Mouse (Mus musculus): ENCODE data around the gene Tmem246. TPM values are rescaled to one million over a fixed set of nuclear protein-coding genes. Genes with fewer than 3 reads are reported as not detected.

The Tmem246 gene
- polyA plus RNA-seq (2017; shearing (Covaris generic)): under 1 TPM in 1 of 2 experiments, not detected in 1; 0.32 TPM

GRCm38 (mm10) chr4:49597183-49598100, at the start of gene Tmem246:
TSS of gene Tmem246 (minus strand) at chr4:49597876.

GRCm38 (mm10) chr4:49631319-49632138, 33.9 kb upstream of the Tmem246 start, which contains the start of gene Rnf20:
TSS of gene Rnf20 (plus strand) at chr4:49632006.

DNA sequence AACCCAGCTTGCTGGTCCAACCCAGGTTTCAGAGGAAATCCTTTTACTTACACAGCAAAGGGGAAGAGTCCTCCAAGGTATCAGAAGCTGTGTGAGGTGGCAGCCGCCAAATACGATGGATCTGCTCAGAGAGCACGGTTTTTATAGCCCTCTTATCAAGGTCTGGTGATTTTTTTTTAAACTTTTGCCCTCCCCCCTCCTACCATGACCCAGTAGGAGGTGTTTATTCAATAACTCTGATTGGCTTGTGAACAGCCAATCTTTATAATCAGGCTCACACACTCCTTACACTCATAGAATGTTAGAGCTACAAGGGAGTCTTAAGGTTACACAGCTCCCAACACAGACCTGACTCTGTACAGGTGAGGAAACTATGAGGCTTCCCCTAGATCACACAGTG, 48.3 kb downstream of the Tmem246 start, which contains the start of gene Aldob:
Gene Aldob (minus strand): TSS at position 164 of the 400 bp plus-strand sequence.

Other genes starting within 250 kb of the Tmem246 start
- under 1 TPM in 1 of 2 experiments, not detected in 1; 0.31 TPM for gene Acnat2, start 189.7 kb downstream of the Tmem246 start, polyA plus RNA-seq (2017; shearing (Covaris generic))
- gene Acnat1, start 124.0 kb downstream of the Tmem246 start, polyA plus RNA-seq (2017; shearing (Covaris generic)): under 1 TPM; 0.26 to 0.31 TPM
- under 1 TPM in 1 of 2 experiments, not detected in 1; 0.41 TPM for gene Baat, start 91.3 kb downstream of the Tmem246 start, polyA plus RNA-seq (2017; shearing (Covaris generic))
- 10 to 100 TPM; 23.7 to 32.7 TPM for gene Mrpl50, start 76.8 kb downstream of the Tmem246 start, polyA plus RNA-seq (2017; shearing (Covaris generic))
- gene Zfp189, start 76.7 kb downstream of the Tmem246 start, polyA plus RNA-seq (2017; shearing (Covaris generic)): 1 to 10 TPM; 2.5 to 3.0 TPM
- under 1 TPM in 1 of 2 experiments, not detected in 1; 0.11 TPM for gene Aldob, start 48.3 kb downstream of the Tmem246 start, polyA plus RNA-seq (2017; shearing (Covaris generic))
- gene Rnf20, start 34.1 kb upstream of the Tmem246 start, polyA plus RNA-seq (2017; shearing (Covaris generic)): 10 to 100 TPM; 40.6 to 57.2 TPM
- under 1 TPM in 1 of 2 experiments, not detected in 1; 0.29 TPM for gene Ppp3r2, start 84.1 kb upstream of the Tmem246 start, polyA plus RNA-seq (2017; shearing (Covaris generic))
- not detected for gene Grin3a, start 247.9 kb upstream of the Tmem246 start, polyA plus RNA-seq (2017; shearing (Covaris generic))